Comparison of ENCODE assay signal across 8 mouse cellular contexts in the genomic region with DNA sequence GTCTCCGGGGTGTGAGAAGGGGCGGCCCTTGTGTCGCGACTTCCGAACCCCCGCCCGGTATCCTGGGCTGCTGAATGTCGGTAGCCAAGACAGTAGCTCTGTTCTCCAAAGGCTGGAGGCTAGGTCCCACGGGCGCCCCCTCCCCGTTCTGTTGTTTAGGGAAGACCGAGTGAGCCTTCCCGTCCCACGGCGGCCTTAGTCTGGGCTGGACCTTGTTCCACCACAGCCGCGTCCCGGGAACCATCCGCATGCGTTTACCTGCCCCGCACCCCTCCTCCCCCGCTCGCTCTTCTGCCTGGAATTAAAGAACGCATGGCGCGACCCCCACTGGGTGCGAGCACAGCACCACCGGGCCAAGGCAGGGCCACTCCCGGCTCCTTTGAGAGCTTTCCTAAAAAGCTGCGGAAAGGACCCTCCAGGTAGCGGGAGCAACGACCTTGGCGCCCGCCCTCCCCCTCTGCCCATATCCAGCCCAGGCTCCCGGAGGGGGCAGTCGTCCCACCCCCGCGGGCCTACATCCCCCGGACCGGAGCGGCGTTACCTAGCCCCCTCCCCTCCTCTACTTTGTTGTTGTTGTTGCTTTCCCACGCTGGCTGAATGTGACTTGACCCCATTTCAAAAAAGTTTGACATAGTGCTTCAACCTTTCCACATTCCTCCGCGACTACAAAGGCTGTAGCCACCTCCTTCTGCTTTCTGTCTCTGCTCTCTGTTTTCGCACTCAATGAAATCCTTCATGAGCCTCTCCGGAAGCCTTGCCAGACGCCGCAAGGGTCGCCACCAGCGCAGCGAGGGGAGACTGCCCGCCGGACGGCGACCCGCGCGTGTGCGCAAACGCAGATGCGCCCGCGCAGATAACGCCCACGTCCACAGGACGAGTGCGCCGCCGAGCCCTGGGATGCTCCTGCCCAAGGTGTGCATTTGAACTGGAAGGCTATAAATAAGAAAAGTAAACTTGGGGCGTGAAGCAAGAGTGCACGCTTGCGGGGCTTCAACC.
DNase-seq lines count a peak whose midpoint lies in the region; ATAC-seq and TF ChIP-seq lines count a peak whose summit lies in the region.

No protein-coding gene starts in this region.

- H3K4me3 ChIP-seq in cortical plate, adult 2 months (ENCODE audit: insufficient read depth, low read length), result peak overlapping the region; percentile 51
- peak overlapping the region; percentile 66 for H3K4me3 ChIP-seq in heart, embryonic 15.5 days
- peak overlapping the region; percentile 43 for H3K4me3 ChIP-seq in limb, embryonic 11.5 days (ENCODE audit: low read depth, low read length)
- peak overlapping the region; percentile 42 for H3K4me3 ChIP-seq in neural tube, embryonic 14.5 days (ENCODE audit: low read depth, low read length)

- H3K4me2 ChIP-seq in heart, embryonic 15.5 days, result peak overlapping the region; percentile 96
- peak overlapping the region; percentile 87 for H3K4me2 ChIP-seq in limb, embryonic 11.5 days (ENCODE audit: low read depth, severe bottlenecking)
- H3K4me2 ChIP-seq in neural tube, embryonic 14.5 days (ENCODE audit: low read depth, low read length), result peak overlapping the region; percentile 89

- no peak for TF ChIP-seq CTCF in cortical plate, adult 2 months (IDR thresholded peaks at IDR 0.05; ENCODE audit: extremely low read depth, insufficient read depth, low read length)

- H3K27me3 ChIP-seq in heart, embryonic 15.5 days, result peaks cover 29% of the 10 kb centered on the region
- peaks cover 16% of the 10 kb centered on the region for H3K27me3 ChIP-seq in limb, embryonic 11.5 days (ENCODE audit: control insufficient read depth, insufficient read depth, low read length)
- peaks cover 20% of the 10 kb centered on the region for H3K27me3 ChIP-seq in neural tube, embryonic 14.5 days (ENCODE audit: control insufficient read depth, insufficient read depth, low read length)

- no peak; the same call in 1 of the 2 replicates for ATAC-seq in heart, embryonic 15.5 days (replicated peaks; ENCODE audit: insufficient number of reproducible peaks, insufficient read depth, low FRiP score, low read depth)
- ATAC-seq in limb, embryonic 11.5 days (ENCODE audit: insufficient number of reproducible peaks, low FRiP score, low TSS enrichment, low read depth), result peak; percentile 61
- ATAC-seq in neural tube, embryonic 14.5 days (ENCODE audit: low read depth), result peak; percentile 65

- H3K27ac ChIP-seq in cortical plate, adult 2 months (ENCODE audit: insufficient read depth, low read length), result no peak overlapping the region
- H3K27ac ChIP-seq in heart, embryonic 15.5 days, result no peak overlapping the region
- H3K27ac ChIP-seq in limb, embryonic 11.5 days (replicated peaks; ENCODE audit: low read depth, low read length), result no peak overlapping the region
- H3K27ac ChIP-seq in neural tube, embryonic 14.5 days (ENCODE audit: low read depth, low read length), result no peak overlapping the region

- no peaks in the 10 kb centered on the region for H3K9me3 ChIP-seq in heart, embryonic 15.5 days (replicated peaks)
- H3K9me3 ChIP-seq in limb, embryonic 11.5 days (ENCODE audit: control insufficient read depth, low read length), result 0 out of 2 replicates have a peak, but pooled peaks cover 3% of the 10 kb centered on the region
- H3K9me3 ChIP-seq in neural tube, embryonic 14.5 days (ENCODE audit: control insufficient read depth, low read length), result no peaks in the 10 kb centered on the region

- under 1% methylated on average over 68 of the region's 73 CpGs for WGBS in heart, embryonic 15.5 days
- under 1% methylated on average over 71 of the region's 73 CpGs for WGBS in limb, embryonic 11.5 days
- WGBS in neural tube, embryonic 14.5 days, result under 1% methylated on average over 69 of the region's 73 CpGs

- TF ChIP-seq POLR2A in cortical plate, adult 2 months (IDR thresholded peaks at IDR 0.05; ENCODE audit: extremely low read depth, insufficient read depth, low read length), result no peak

- DNase-seq in ovary, postnatal 36 days (ENCODE audit: low spot score), result peak; percentile 11
- DNase-seq in ovary, adult 18-20 months (ENCODE audit: low spot score), result no peak
- DNase-seq in limb, embryonic 11.5 days (ENCODE audit: low spot score), result peak; percentile 63
- no peak for DNase-seq in left cerebral cortex, adult 9 months (ENCODE audit: low spot score in 2 of 2)
- DNase-seq in layer of hippocampus, postnatal 25 days (ENCODE audit: extremely low spot score in 1 of 2, low spot score in 1 of 2), result no peak

- H3K4me1 ChIP-seq in cortical plate, adult 2 months (ENCODE audit: control insufficient read depth, insufficient read depth, low read length), result peaks cover 2% of the 10 kb centered on the region; the same call in 1 of the 2 replicates
- peaks cover 21% of the 10 kb centered on the region for H3K4me1 ChIP-seq in heart, embryonic 15.5 days (replicated peaks)
- peaks cover 5% of the 10 kb centered on the region; the same call in 1 of the 2 replicates for H3K4me1 ChIP-seq in limb, embryonic 11.5 days (ENCODE audit: control insufficient read depth, insufficient read depth, low read length)
- H3K4me1 ChIP-seq in neural tube, embryonic 14.5 days (ENCODE audit: control insufficient read depth, insufficient read depth, low read length), result peaks cover 7% of the 10 kb centered on the region

- H3K9ac ChIP-seq in heart, embryonic 15.5 days, result peak overlapping the region; percentile 61
- H3K9ac ChIP-seq in limb, embryonic 11.5 days (ENCODE audit: low read length), result no peak overlapping the region; the same call in 1 of the 2 replicates
- no peak overlapping the region for H3K9ac ChIP-seq in neural tube, embryonic 14.5 days (replicated peaks; ENCODE audit: low read depth, low read length)

- no peaks in the 10 kb centered on the region for H3K36me3 ChIP-seq in heart, embryonic 15.5 days
- no peaks in the 10 kb centered on the region for H3K36me3 ChIP-seq in limb, embryonic 11.5 days (ENCODE audit: control insufficient read depth, insufficient read depth, low read length)
- no peaks in the 10 kb centered on the region for H3K36me3 ChIP-seq in neural tube, embryonic 14.5 days (ENCODE audit: control insufficient read depth, insufficient read depth, low read length)

Comparison
In these comparisons a context has a peak if more than half of its experiments do, and no peak if none do; other contexts are left out.
1. DNase-seq: peak in ovary, postnatal 36 days (single experiment) and limb, embryonic 11.5 days (single experiment); none in ovary, adult 18-20 months (single experiment), left cerebral cortex, adult 9 months (0 of 2) and layer of hippocampus, postnatal 25 days (0 of 2).
2. Peak in every context shown above with its lines, with median percentiles within 50 percentile points of each other: H3K4me3 ChIP-seq and H3K4me2 ChIP-seq.